Mouse (Mus musculus): ENCODE data around the gene Spaca4. TPM values are rescaled to one million over a fixed set of nuclear protein-coding genes. Genes with fewer than 3 reads are reported as not detected.

Gene Spaca4
- polyA plus RNA-seq, 1 experiment from 2014 or later = not detected

DNA sequence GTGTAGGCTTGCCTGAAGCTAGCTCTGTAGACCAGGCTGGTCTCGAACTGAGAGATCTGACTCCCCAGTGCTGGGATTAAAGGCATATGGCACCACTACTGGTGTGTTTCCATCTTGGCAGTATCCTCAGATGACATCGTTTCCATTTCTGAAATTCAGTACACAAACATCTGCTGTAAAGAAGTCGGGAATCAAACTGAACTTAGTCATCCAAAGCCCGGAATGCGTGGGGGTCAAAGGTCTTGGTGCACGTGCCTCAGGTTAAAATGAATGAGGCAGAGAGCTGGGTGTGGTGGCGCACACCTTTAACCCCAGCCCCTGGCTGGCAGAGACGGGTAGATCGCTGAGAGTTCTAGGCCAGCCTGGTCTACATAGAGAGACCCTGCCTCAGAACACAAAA lies 24.5 kb upstream of the Spaca4 start:
- H3K36me3 ChIP-seq (ENCODE audit: control insufficient read depth, insufficient read depth) = no peaks in the 10 kb centered on the region
- no peak overlapping the region for H3K27ac ChIP-seq (ENCODE audit: low read length)
- no peak overlapping the region for H3K9ac ChIP-seq (replicated peaks; ENCODE audit: low read depth, low read length)
- H3K9me3 ChIP-seq (ENCODE audit: control insufficient read depth, low read length) = no peaks in the 10 kb centered on the region
- H3K4me1 ChIP-seq (replicated peaks; ENCODE audit: control insufficient read depth, insufficient read depth, low read length) = peaks cover 4% of the 10 kb centered on the region
- 74% methylated on average over 9 of the region's 9 CpGs for WGBS
- ATAC-seq = no peak
- no peak overlapping the region for H3K4me2 ChIP-seq (ENCODE audit: low read length)
- H3K4me3 ChIP-seq (replicated peaks; ENCODE audit: low read length) = no peak overlapping the region
- H3K27me3 ChIP-seq (replicated peaks; ENCODE audit: control insufficient read depth, insufficient read depth, low read length) = no peaks in the 10 kb centered on the region

DNA sequence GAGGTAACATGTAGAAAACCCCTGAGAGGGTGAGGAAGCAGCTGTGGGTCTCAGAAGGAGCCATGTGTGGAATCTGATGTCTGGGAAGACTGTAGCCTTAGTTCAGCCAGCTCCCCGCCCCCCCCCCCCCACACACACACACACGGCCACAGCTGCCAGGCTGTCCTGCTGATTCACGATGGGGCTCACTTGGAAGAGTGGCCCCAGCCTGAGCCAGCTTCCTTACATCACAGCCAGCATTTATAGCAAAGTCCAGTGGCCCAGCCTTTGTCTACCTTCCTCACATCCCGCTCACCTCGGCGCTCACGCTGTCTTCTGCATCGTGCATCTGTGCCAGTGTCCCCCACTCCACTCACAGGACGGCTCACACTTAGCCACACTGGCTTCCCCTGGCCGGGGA lies 23.8 kb upstream of the Spaca4 start:
- Histone ChIP-seq H3K4me2 (ENCODE audit: low read length) (no peak overlapping the region), H3K4me1 (replicated peaks; ENCODE audit: control insufficient read depth, insufficient read depth, low read length) (peaks cover 4% of the 10 kb centered on the region), H3K27ac (ENCODE audit: low read length) (no peak overlapping the region), H3K27me3 (replicated peaks; ENCODE audit: control insufficient read depth, insufficient read depth, low read length) (no peaks in the 10 kb centered on the region), H3K36me3 (ENCODE audit: control insufficient read depth, insufficient read depth) (no peaks in the 10 kb centered on the region), H3K4me3 (replicated peaks; ENCODE audit: low read length) (no peak overlapping the region), H3K9ac (replicated peaks; ENCODE audit: low read depth, low read length) (no peak overlapping the region), H3K9me3 (ENCODE audit: control insufficient read depth, low read length) (no peaks in the 10 kb centered on the region)
- no peak for ATAC-seq
- WGBS = 38% methylated on average over 10 of the region's 10 CpGs

DNA sequence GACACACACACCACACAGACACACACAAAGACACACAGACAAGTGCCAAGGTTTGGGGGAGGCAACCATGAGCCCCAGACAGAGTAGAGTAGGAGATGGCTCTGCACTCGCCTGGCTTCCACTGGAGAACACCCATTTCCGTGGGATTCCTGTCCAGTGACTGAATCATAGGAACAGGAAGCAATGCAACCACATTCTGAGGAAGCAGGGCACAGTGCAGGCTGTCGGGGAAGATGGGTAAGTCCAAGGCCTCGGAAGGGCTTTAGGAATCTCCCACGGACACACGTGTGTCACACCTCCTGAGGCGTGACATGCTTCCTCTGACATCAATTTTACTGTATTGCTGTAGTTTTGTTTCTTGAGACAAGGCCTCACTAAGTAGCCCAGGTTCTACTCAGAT lies 22.5 kb upstream of the Spaca4 start:
- H3K4me2 ChIP-seq (ENCODE audit: low read length) = no peak overlapping the region
- H3K36me3 ChIP-seq (ENCODE audit: control insufficient read depth, insufficient read depth) = no peaks in the 10 kb centered on the region
- H3K9me3 ChIP-seq (ENCODE audit: control insufficient read depth, low read length) = no peaks in the 10 kb centered on the region
- no peaks in the 10 kb centered on the region for H3K27me3 ChIP-seq (replicated peaks; ENCODE audit: control insufficient read depth, insufficient read depth, low read length)
- no peak overlapping the region for H3K27ac ChIP-seq (ENCODE audit: low read length)
- no peak overlapping the region for H3K9ac ChIP-seq (replicated peaks; ENCODE audit: low read depth, low read length)
- 79% methylated on average over 7 of the region's 7 CpGs for WGBS
- H3K4me3 ChIP-seq (replicated peaks; ENCODE audit: low read length) = no peak overlapping the region
- peaks cover 4% of the 10 kb centered on the region for H3K4me1 ChIP-seq (replicated peaks; ENCODE audit: control insufficient read depth, insufficient read depth, low read length)
- ATAC-seq = no peak

DNA sequence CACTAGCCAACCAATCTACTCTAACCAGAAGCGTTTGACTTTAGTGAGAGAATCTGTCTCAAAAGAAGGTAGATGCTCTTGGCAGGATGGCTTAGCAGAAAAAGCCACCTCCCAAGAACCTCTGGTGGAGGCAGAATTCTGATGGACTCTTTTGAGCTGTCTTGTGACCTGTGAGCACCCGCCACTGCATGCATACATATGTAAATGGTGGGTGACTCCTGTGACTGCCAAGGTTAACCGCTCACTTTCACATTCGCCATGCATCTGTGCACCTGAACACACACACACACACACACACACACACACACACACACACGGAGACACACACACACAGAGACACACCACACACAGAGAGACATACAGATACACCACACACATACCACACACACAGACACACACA lies 21.8 kb upstream of the Spaca4 start:
- Histone ChIP-seq H3K27ac (ENCODE audit: low read length) (no peak overlapping the region), H3K9ac (replicated peaks; ENCODE audit: low read depth, low read length) (no peak overlapping the region), H3K36me3 (ENCODE audit: control insufficient read depth, insufficient read depth) (no peaks in the 10 kb centered on the region), H3K4me2 (ENCODE audit: low read length) (no peak overlapping the region), H3K9me3 (ENCODE audit: control insufficient read depth, low read length) (no peaks in the 10 kb centered on the region), H3K4me3 (replicated peaks; ENCODE audit: low read length) (no peak overlapping the region), H3K4me1 (replicated peaks; ENCODE audit: control insufficient read depth, insufficient read depth, low read length) (peaks cover 4% of the 10 kb centered on the region), H3K27me3 (replicated peaks; ENCODE audit: control insufficient read depth, insufficient read depth, low read length) (no peaks in the 10 kb centered on the region)
- 85% methylated on average over 5 of the region's 5 CpGs for WGBS
- ATAC-seq = no peak

DNA sequence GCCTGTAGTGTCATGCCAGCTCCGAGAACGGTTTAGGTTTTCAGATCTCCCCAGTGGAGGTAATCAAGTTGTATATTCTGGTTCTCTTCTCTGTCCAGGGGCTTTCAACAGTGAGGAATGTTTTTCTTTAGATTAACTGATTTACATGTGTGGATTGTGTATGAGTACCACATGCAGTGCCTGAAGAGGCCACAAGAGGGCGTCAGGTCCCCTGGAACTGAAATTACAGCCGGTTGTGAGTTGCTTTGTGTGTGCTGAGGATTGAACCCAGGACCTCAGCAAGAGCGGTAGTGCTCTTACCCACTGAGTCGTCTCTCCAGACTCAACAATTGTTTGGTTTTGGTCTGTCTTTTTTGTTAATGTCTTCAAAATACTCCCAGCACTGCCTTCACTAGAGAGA lies 20.9 kb upstream of the Spaca4 start:
- Histone ChIP-seq H3K36me3 (ENCODE audit: control insufficient read depth, insufficient read depth) (no peaks in the 10 kb centered on the region), H3K4me1 (replicated peaks; ENCODE audit: control insufficient read depth, insufficient read depth, low read length) (peaks cover 6% of the 10 kb centered on the region), H3K4me3 (replicated peaks; ENCODE audit: low read length) (no peak overlapping the region), H3K9me3 (ENCODE audit: control insufficient read depth, low read length) (no peaks in the 10 kb centered on the region), H3K27ac (ENCODE audit: low read length) (no peak overlapping the region), H3K27me3 (replicated peaks; ENCODE audit: control insufficient read depth, insufficient read depth, low read length) (no peaks in the 10 kb centered on the region), H3K4me2 (ENCODE audit: low read length) (no peak overlapping the region), H3K9ac (replicated peaks; ENCODE audit: low read depth, low read length) (no peak overlapping the region)
- WGBS = 68% methylated on average over 6 of the region's 6 CpGs
- ATAC-seq = no peak

DNA sequence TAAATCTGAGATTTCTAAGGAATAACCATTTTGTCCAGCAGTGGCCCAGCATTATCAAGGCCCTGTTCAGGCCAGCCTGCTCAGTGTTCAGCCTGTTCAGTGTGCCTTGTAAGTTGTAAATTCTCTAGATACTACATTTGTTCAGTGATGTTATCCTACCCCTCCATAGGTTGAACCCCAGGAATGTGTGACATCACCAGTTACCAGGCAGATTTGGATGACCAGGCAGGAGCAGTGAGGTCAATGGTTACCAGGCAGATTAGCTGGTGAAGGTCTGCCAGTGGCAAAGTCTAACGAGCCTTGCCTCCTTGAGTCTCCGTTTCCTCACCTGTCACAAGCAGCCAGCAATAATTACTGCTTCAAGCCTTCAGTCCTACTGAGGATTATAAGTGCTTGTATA lies 18.8 kb upstream of the Spaca4 start:
- H3K4me1 ChIP-seq (replicated peaks; ENCODE audit: control insufficient read depth, insufficient read depth, low read length) = peaks cover 2% of the 10 kb centered on the region
- no peaks in the 10 kb centered on the region for H3K27me3 ChIP-seq (replicated peaks; ENCODE audit: control insufficient read depth, insufficient read depth, low read length)
- no peak overlapping the region for H3K27ac ChIP-seq (ENCODE audit: low read length)
- H3K9me3 ChIP-seq (ENCODE audit: control insufficient read depth, low read length) = no peaks in the 10 kb centered on the region
- H3K36me3 ChIP-seq (ENCODE audit: control insufficient read depth, insufficient read depth) = no peaks in the 10 kb centered on the region
- H3K9ac ChIP-seq (replicated peaks; ENCODE audit: low read depth, low read length) = no peak overlapping the region
- no peak for ATAC-seq
- H3K4me2 ChIP-seq (ENCODE audit: low read length) = no peak overlapping the region
- no peak overlapping the region for H3K4me3 ChIP-seq (replicated peaks; ENCODE audit: low read length)
- WGBS = 25% methylated on average over 2 of the region's 2 CpGs

DNA sequence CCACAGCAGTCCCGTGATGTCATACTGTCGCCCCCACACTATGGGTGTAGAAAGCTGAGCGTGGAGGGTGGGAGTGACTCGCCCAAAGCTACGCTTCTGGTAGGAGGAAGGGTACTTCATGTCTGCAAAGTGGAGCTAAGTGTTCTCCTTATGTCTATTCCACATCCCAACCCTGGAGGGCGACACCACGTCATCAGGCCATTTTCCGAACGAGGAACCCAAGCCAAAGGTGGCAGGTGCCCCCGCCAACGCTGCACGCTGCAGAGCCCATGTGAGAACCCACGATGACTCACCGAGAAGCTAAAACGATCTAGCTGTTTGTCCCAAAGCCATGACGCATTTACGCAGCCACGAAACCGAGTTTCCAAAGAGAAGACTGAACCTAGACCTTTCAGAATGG lies 16.7 kb upstream of the Spaca4 start:
- Histone ChIP-seq H3K9ac (replicated peaks; ENCODE audit: low read depth, low read length) (no peak overlapping the region), H3K4me3 (replicated peaks; ENCODE audit: low read length) (peak overlapping the region; percentile 17), H3K27me3 (replicated peaks; ENCODE audit: control insufficient read depth, insufficient read depth, low read length) (no peaks in the 10 kb centered on the region), H3K4me2 (ENCODE audit: low read length) (peak overlapping the region; percentile 37), H3K4me1 (replicated peaks; ENCODE audit: control insufficient read depth, insufficient read depth, low read length) (peaks cover 2% of the 10 kb centered on the region; the same call in 1 of the 2 replicates), H3K9me3 (ENCODE audit: control insufficient read depth, low read length) (no peaks in the 10 kb centered on the region), H3K36me3 (ENCODE audit: control insufficient read depth, insufficient read depth) (no peaks in the 10 kb centered on the region), H3K27ac (ENCODE audit: low read length) (no peak overlapping the region)
- ATAC-seq = no peak
- WGBS = 31% methylated on average over 19 of the region's 19 CpGs

DNA sequence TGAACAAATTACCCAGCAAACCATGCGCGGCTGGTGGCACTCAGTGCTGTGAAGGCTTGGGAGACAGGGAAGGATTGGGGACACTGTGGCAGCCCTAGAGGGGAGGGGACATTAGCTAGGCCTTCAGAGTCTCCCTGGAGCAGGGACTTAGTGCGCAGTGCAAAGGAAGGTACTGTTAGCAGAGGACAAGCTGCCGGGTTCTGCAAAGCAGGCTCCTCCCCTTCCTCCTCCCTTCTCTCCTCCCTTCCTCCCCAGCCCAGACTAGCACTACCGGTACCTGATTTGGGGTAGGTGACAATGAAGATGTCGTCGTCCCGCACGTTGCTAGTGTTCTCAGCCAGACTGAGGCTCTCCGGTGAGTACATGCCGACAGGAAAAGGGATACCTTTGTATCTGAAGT lies 16.2 kb upstream of the Spaca4 start:
- Histone ChIP-seq H3K9me3 (ENCODE audit: control insufficient read depth, low read length) (no peaks in the 10 kb centered on the region), H3K4me2 (ENCODE audit: low read length) (peak overlapping the region; percentile 37), H3K27me3 (replicated peaks; ENCODE audit: control insufficient read depth, insufficient read depth, low read length) (no peaks in the 10 kb centered on the region), H3K27ac (ENCODE audit: low read length) (no peak overlapping the region), H3K36me3 (ENCODE audit: control insufficient read depth, insufficient read depth) (no peaks in the 10 kb centered on the region), H3K4me1 (replicated peaks; ENCODE audit: control insufficient read depth, insufficient read depth, low read length) (peaks cover 2% of the 10 kb centered on the region; the same call in 1 of the 2 replicates), H3K9ac (replicated peaks; ENCODE audit: low read depth, low read length) (no peak overlapping the region), H3K4me3 (replicated peaks; ENCODE audit: low read length) (peak overlapping the region; percentile 17)
- peak; percentile 37; the same call in 1 of the 2 replicates for ATAC-seq
- 30% methylated on average over 11 of the region's 11 CpGs for WGBS

DNA sequence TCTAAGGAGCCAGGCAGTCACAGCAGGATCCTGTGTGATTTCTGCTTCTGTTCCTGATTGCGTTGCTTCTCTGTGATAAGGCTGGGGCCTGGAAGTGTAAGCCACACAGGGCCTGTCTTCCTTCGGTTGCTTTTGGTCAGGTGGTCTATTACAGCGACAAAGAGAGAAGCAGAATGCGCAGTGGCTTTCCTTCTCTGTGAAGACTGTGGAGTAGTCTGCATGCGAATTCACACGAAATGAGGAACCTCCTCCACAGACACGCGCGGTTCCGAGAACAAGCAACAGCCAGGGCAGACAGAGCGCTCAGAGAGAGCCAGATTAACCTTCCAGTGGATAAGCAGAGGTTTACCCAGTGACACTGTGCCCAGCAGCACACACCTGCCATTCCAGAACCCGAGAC lies 15.7 kb upstream of the Spaca4 start:
- ATAC-seq = no peak
- Histone ChIP-seq H3K4me3 (replicated peaks; ENCODE audit: low read length) (no peak overlapping the region), H3K27me3 (replicated peaks; ENCODE audit: control insufficient read depth, insufficient read depth, low read length) (no peaks in the 10 kb centered on the region), H3K27ac (ENCODE audit: low read length) (no peak overlapping the region), H3K4me1 (replicated peaks; ENCODE audit: control insufficient read depth, insufficient read depth, low read length) (peaks cover 2% of the 10 kb centered on the region; the same call in 1 of the 2 replicates), H3K9me3 (ENCODE audit: control insufficient read depth, low read length) (no peaks in the 10 kb centered on the region), H3K9ac (replicated peaks; ENCODE audit: low read depth, low read length) (no peak overlapping the region), H3K4me2 (ENCODE audit: low read length) (no peak overlapping the region), H3K36me3 (ENCODE audit: control insufficient read depth, insufficient read depth) (no peaks in the 10 kb centered on the region)
- WGBS = 86% methylated on average over 12 of the region's 12 CpGs

DNA sequence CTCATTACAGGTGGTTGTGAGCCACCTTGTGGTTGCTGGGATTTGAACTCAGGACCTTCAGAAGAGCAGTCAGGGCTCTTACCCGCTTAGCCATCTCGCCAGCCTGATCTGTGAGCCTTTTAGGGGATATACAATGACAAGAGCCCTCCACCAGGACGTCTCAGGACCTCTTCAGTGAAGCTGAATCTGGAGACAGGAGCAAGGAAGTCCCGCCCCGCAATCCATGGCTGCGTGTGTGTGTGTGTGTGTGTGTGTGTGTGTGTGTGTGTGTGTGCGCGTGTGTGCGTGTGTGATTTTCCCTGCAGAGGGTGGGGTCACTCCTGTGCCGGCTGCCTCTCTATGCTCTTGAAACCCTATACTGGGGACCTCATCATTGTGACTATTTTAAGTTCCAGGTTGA lies 14.2 kb upstream of the Spaca4 start:
- Histone ChIP-seq H3K9me3 (ENCODE audit: control insufficient read depth, low read length) (no peaks in the 10 kb centered on the region), H3K27me3 (replicated peaks; ENCODE audit: control insufficient read depth, insufficient read depth, low read length) (no peaks in the 10 kb centered on the region), H3K4me1 (replicated peaks; ENCODE audit: control insufficient read depth, insufficient read depth, low read length) (peaks cover 2% of the 10 kb centered on the region; the same call in 1 of the 2 replicates), H3K27ac (ENCODE audit: low read length) (no peak overlapping the region), H3K4me3 (replicated peaks; ENCODE audit: low read length) (no peak overlapping the region), H3K9ac (replicated peaks; ENCODE audit: low read depth, low read length) (no peak overlapping the region), H3K36me3 (ENCODE audit: control insufficient read depth, insufficient read depth) (no peaks in the 10 kb centered on the region), H3K4me2 (ENCODE audit: low read length) (no peak overlapping the region)
- 0 out of 2 replicates have a peak, but pooled peaks have one; percentile 3 for ATAC-seq
- 76% methylated on average over 10 of the region's 10 CpGs for WGBS
